Mouse (Mus musculus) stomach, embryonic 14.5 days (tissue): ENCODE measurements around the gene Rarb. TPM values are rescaled to one million over a fixed set of nuclear protein-coding genes. Genes with fewer than 3 reads are reported as not detected.

ENCODE experiments used
- ATAC-seq: fragments of 200-750 bp; cut with Nextera tagmentation; 2 replicates; pipeline ENCODE4 v1.8.0; 2017; ENCODE audit warnings: low read depth, moderate TSS enrichment; ENCODE audit not compliant: insufficient number of reproducible peaks, insufficient read depth, low FRiP score
- H3K27ac ChIP-seq: fragments of 300-500 bp; sonication (generic); 2 replicates; pipeline ENCODE4 v1.5.1; 2014; ENCODE audit warnings: mild to moderate bottlenecking, low read length, moderate library complexity, mixed read lengths
- H3K27me3 ChIP-seq: fragments of 300-500 bp; sonication (generic); 2 replicates; pipeline ENCODE4 v1.6.1; 2014; ENCODE audit warnings: low read length, control low read depth, mixed read lengths; ENCODE audit not compliant: control insufficient read depth, insufficient read depth
- H3K36me3 ChIP-seq: fragments of 300-500 bp; sonication (generic); 2 replicates; pipeline ENCODE4 v1.6.1; 2014; ENCODE audit warnings: mild to moderate bottlenecking, control low read depth, low read length, moderate library complexity, mixed read lengths; ENCODE audit not compliant: control insufficient read depth, insufficient read depth
- H3K4me1 ChIP-seq: fragments of 300-500 bp; sonication (generic); 2 replicates; pipeline ENCODE4 v1.6.1; 2014; ENCODE audit warnings: low read length, control low read depth, mixed read lengths; ENCODE audit not compliant: control insufficient read depth, insufficient read depth
- H3K4me2 ChIP-seq: fragments of 300-500 bp; sonication (generic); replicated peaks from 2 replicates; pipeline ENCODE4 v1.6.1; 2014; ENCODE audit warnings: low read depth, low read length, control low read depth
- H3K4me3 ChIP-seq: fragments of 300-500 bp; sonication (generic); 2 replicates; pipeline ENCODE4 v1.5.1; 2014; ENCODE audit warnings: low read depth, low read length, control low read depth
- H3K9ac ChIP-seq: fragments of 300-500 bp; sonication (generic); replicated peaks from 2 replicates; pipeline ENCODE4 v1.6.1; 2014; ENCODE audit warnings: low read depth, mild to moderate bottlenecking, control low read depth, low read length, moderate library complexity, mixed read lengths
- H3K9me3 ChIP-seq: fragments of 300-500 bp; sonication (generic); 2 replicates; pipeline ENCODE4 v1.6.1; 2016; ENCODE audit warnings: low read depth, low read length, control low read depth; ENCODE audit not compliant: control insufficient read depth
- WGBS: fragments of 180-500 bp; shearing (Covaris S2); extraction: QIAGEN DNeasy Blood & Tissue Kit; methylation state at CpG from one replicate; pipeline ENCODE4 v1.1.7; 2014; 5-methylcytosine and 5-hydroxymethylcytosine counted together
- polyA plus RNA-seq: library from polyadenylated mRNA; unstranded; fragments of >200 nt; fragmentation: Nextera tagmentation; extraction: Ambion mirVana; gene quantifications from 2 replicates; pipeline ENCODE4 v1.2.1, GENCODE M21; 2014

Rarb gene
- polyA plus RNA-seq, 1 experiment from 2014 or later = 48.5 TPM

DNA sequence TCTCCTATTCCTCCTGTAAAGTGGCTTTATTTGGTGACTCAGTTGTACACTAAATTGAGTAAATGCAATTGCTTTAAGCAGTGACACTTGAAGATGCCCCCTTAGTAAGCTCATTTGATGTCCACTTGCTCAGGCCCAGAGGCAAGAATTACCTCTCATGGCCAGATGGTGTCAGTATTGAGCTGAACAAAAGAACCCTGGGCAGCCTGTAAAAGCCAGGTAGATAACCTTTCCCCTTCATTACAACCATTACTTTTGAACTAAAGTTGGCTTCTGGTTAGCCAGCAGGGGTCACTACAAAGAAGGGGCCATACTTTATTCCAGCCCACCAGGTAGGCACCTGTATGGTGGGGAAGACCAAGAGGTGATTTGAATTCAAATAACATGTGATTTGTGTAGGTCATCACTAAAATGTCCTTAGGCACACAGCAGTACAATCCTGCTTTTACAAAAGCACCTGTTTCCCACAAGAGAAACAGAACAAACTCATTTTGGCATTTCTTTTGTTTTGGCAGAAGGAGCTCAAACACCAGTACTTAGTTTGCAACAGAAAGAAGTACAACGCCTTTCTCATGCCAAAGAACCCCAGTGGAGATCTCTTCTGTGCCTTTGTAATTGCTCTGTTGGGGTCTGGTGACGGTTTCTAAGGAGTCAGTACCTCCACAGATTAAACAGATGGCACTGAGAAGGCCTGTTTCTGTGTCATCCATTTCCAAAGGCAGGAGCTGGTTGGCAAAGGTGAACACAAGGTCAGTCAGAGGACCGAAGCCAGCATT, 384.4 kb downstream of the Rarb start:
- Histone ChIP-seq H3K4me1 (no peaks in the 10 kb centered on the region), H3K9ac (no peak overlapping the region), H3K27ac (no peak overlapping the region), H3K36me3 (peaks cover 44% of the 10 kb centered on the region), H3K4me3 (no peak overlapping the region), H3K9me3 (no peaks in the 10 kb centered on the region), H3K4me2 (no peak overlapping the region), H3K27me3 (no peaks in the 10 kb centered on the region)
- WGBS = 72% methylated on average over 3 of the region's 3 CpGs
- ATAC-seq = 0 out of 2 replicates have a peak, but pooled peaks have one; percentile 50

DNA sequence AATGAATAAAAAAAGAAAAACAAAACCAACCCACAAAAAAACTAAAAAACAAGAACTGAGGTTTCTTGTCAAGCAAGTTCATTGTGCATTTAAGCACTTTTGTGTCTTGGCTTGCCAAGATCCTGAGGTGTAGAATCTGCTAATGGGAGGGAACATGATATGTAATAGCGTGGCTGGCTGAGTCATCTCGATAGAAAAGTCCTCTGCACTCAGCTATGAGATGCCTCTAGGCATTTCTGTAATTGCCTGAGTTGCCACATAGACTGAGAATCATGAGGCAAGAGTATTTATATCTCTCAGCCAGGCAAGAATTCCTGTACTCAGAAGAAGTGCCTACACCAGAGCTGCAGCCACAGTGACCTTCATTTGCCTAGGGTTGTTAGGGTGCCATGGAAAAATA, 385.8 kb downstream of the Rarb start:
- ATAC-seq = no peak
- 59% methylated on average over 2 of the region's 2 CpGs for WGBS
- H3K36me3 ChIP-seq = peaks cover 43% of the 10 kb centered on the region

DNA sequence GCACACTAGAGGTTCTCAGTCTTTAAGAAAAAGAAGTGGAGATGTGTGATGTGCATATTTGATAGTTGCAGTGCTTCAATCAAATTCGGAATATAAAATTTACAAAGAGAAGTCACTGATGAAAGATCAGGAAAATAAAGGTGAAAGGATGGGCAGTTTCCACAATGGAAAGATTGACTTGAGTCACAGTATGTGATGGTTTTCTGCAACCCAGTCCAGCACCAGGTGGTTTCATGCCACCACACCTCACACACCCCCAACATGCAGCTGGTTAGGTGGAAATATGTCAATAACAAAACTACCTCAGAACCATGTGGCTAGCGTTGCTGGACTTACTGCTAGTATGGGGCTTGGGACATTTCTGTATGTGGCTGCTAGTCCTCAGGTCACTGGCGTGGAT, 386.4 kb downstream of the Rarb start:
- Histone ChIP-seq H3K4me2 (no peak overlapping the region), H3K9ac (no peak overlapping the region), H3K27ac (no peak overlapping the region), H3K4me3 (no peak overlapping the region), H3K4me1 (no peaks in the 10 kb centered on the region), H3K9me3 (no peaks in the 10 kb centered on the region), H3K36me3 (peaks cover 44% of the 10 kb centered on the region), H3K27me3 (no peaks in the 10 kb centered on the region)
- no peak for ATAC-seq
- WGBS = 84% methylated on average over 3 of the region's 3 CpGs

More for the DNA sequence above, 385.8 kb downstream of the Rarb start:
- Histone ChIP-seq H3K4me3 (no peak overlapping the region), H3K4me1 (no peaks in the 10 kb centered on the region), H3K27me3 (no peaks in the 10 kb centered on the region), H3K9ac (no peak overlapping the region), H3K9me3 (no peaks in the 10 kb centered on the region), H3K27ac (no peak overlapping the region), H3K4me2 (no peak overlapping the region)

DNA sequence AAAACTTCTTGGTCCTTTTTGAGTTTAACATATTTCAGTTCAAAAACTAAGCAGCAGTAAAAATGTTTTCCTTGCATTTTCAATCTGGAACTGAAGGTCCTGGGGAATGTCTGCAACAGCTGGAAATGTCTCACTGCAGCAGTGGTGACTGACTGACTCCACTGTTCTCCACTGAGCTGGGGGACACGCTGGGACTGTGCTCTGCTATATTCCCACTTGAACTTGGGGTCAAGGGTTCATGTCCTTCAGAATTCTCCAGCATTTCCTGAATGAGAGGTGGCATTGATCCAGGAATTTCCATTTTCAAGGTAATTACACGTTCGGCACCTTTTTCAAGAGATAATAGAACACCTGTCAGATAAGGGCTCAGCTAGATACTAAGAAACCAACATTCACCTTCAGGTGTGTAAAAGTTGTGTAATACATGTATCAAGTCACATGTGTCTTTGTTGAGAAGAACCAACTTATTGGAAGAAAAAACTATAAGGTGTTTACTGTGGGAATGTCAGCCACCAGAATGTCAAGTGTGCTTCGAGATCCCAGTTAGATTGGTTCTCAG, 386.9 kb downstream of the Rarb start:
- no peak overlapping the region for H3K27ac ChIP-seq
- H3K9ac ChIP-seq = no peak overlapping the region
- no peaks in the 10 kb centered on the region for H3K27me3 ChIP-seq
- 62% methylated on average over 4 of the region's 4 CpGs for WGBS
- H3K4me1 ChIP-seq = no peaks in the 10 kb centered on the region
- no peak for ATAC-seq
- no peaks in the 10 kb centered on the region for H3K9me3 ChIP-seq
- H3K36me3 ChIP-seq = peaks cover 47% of the 10 kb centered on the region
- H3K4me2 ChIP-seq = no peak overlapping the region
- no peak overlapping the region for H3K4me3 ChIP-seq

DNA sequence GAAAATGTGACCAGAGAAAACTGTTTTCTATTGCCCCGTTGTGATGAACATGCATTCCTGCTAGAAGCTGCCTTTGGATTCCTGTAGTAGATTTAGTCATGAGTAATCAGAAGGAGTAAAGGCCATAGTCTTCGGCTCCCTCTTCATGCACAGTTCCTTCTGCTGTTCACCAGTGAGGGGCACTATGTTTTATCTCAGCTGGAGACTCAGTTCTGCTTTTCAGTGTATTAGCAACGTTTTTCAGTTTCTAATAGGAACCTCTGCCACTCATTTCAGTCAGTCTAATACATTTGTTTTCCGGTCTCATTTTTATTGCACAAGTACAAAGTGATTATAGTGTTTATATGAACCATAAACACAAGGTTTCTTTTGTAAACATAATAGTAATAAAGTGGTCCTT, 391.4 kb downstream of the Rarb start:
- no peaks in the 10 kb centered on the region for H3K27me3 ChIP-seq
- no peak overlapping the region for H3K4me2 ChIP-seq
- no peak overlapping the region for H3K27ac ChIP-seq
- H3K9ac ChIP-seq = no peak overlapping the region
- H3K4me3 ChIP-seq = no peak overlapping the region
- 57% methylated on average over 4 of the region's 4 CpGs for WGBS
- ATAC-seq = no peak
- H3K36me3 ChIP-seq = peaks cover 45% of the 10 kb centered on the region
- H3K4me1 ChIP-seq = no peaks in the 10 kb centered on the region
- no peaks in the 10 kb centered on the region for H3K9me3 ChIP-seq

DNA sequence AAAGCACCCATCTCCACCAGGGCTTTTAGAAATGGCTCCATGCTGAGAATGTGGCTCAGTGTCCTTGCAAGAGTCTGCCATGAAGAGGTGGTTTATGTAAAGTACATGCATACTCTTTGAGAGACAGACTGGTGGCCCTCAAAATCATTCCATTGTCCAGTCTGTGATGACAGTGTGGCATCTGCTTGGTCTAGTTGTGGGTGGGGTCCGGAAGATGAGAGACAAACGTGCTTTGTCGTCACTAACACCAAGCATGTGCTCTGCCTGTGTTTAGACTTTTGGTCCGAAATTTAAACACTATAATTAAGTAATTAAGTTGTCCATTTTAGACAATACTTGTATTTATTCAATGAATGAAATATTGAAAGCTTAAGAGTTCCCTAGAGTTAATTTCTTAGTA, 404.8 kb downstream of the Rarb start:
- Histone ChIP-seq H3K27ac (no peak overlapping the region), H3K4me3 (no peak overlapping the region), H3K9ac (no peak overlapping the region), H3K27me3 (no peaks in the 10 kb centered on the region), H3K4me1 (no peaks in the 10 kb centered on the region), H3K4me2 (no peak overlapping the region), H3K36me3 (peaks cover 28% of the 10 kb centered on the region), H3K9me3 (no peaks in the 10 kb centered on the region)
- no peak for ATAC-seq
- 82% methylated on average over 4 of the region's 4 CpGs for WGBS

DNA sequence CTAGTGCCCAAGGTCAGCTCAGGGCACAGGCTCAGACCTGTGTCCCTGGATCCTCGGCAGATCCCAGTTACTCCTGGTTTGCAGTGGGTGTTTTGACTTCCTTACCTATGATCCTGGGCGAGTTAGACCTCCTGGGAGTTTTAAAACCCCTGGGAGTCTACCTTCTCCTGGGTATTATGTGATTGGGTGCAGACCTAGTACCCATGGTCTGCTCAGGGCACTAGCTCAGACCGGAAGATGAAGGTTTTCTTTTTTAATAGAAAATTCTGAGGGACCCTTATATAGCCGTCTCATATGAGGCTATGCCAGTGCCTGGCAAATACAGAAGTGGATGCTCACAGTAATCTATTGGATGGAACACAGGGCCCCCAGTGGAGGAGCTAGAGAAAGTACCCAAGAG, 413.8 kb downstream of the Rarb start:
- peaks cover 17% of the 10 kb centered on the region for H3K36me3 ChIP-seq
- H3K4me2 ChIP-seq = no peak overlapping the region
- no peak overlapping the region for H3K9ac ChIP-seq
- H3K4me3 ChIP-seq = no peak overlapping the region
- WGBS = 94% methylated on average over 4 of the region's 4 CpGs
- H3K27ac ChIP-seq = no peak overlapping the region
- no peaks in the 10 kb centered on the region for H3K9me3 ChIP-seq
- no peaks in the 10 kb centered on the region for H3K4me1 ChIP-seq
- ATAC-seq = no peak
- no peaks in the 10 kb centered on the region for H3K27me3 ChIP-seq

DNA sequence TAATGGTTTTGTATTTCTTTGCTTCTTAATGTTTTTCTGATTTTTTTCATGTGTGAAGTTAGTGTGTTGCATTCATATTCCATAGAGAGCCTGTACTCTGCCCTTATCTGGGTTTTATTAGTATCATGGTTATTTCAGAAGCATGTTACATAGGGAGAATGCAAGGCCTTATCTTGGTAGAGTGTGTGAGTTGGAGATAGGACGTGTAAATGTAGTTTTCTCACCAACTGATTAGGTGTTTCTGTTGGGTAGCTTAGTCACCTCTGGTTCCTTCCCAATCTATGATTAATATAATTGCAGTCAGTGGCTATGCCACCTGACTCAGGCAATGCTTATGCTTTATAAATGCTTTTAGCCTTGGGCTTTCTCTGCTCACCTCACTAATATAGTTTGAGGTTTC, 434.2 kb downstream of the Rarb start:
- H3K9ac ChIP-seq = no peak overlapping the region
- 63% methylated on average over 1 of the region's 1 CpGs for WGBS
- ATAC-seq = no peak; the same call in 1 of the 2 replicates
- no peak overlapping the region for H3K4me3 ChIP-seq
- H3K4me1 ChIP-seq = no peaks in the 10 kb centered on the region
- no peak overlapping the region for H3K4me2 ChIP-seq
- no peak overlapping the region for H3K27ac ChIP-seq
- H3K36me3 ChIP-seq = peaks cover 5% of the 10 kb centered on the region
- no peaks in the 10 kb centered on the region for H3K9me3 ChIP-seq
- no peaks in the 10 kb centered on the region for H3K27me3 ChIP-seq
